Mouse (Mus musculus) embryonic fibroblast, embryonic 13.5 days (primary cell): ENCODE measurements at regions not wholly inside any gene's neighbourhood (a gene's known extent, or its start where the extent isn't known, plus 50 kb on each side); places are given as distances from the start of the nearest gene placed in this dataset.

Source experiments
- H3K27ac ChIP-seq: 2 replicates; pipeline ENCODE4 v1.5.1; 2012; ENCODE audit warnings: low read length, control low read depth, inconsistent platforms; ENCODE audit not compliant: insufficient read depth
- H3K4me1 ChIP-seq: 2 replicates; pipeline ENCODE4 v1.6.1; 2011; ENCODE audit warnings: low read length; ENCODE audit not compliant: control insufficient read depth, insufficient read depth
- H3K4me3 ChIP-seq: 2 replicates; pipeline ENCODE4 v1.5.1; 2011; ENCODE audit warnings: mild to moderate bottlenecking, control low read depth, low read length; ENCODE audit not compliant: insufficient read depth
- CTCF ChIP-seq: IDR thresholded peaks from 2 replicates; pipeline ENCODE4 v1.5.1; 2011; ENCODE audit warnings: mild to moderate bottlenecking, control low read depth, low read length, moderate library complexity, borderline replicate concordance; ENCODE audit not compliant: insufficient read depth
- POLR2A ChIP-seq: IDR thresholded peaks from 2 replicates; pipeline ENCODE4 v1.6.1; 2011; ENCODE audit warnings: low read depth, mild to moderate bottlenecking, control low read depth, low read length, moderate library complexity

DNA sequence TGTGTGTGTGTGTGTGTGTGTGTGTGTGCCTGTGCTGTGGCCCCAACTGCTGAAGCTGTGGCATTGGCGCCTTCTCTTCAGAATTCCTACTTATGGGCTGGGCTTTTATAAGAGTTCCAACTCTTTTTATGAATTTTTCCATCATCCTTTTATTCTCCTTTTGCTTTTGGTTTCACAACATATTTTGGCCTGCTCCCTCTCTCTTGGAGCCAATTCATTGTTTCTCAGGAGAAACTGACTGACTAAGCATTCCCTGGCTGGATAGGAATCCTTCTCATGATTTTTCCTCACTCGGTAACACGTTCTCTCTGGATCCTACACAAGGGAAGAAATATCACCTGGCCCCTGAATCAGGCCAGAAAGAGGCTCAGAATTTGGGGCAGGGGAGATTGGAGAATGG is 551.1 kb upstream of the Tnp1 start:
- TF ChIP-seq POLR2A (no peak), CTCF (no peak)
- Histone ChIP-seq H3K27ac (peak overlapping the region; percentile 81), H3K4me1 (no peaks in the 10 kb centered on the region), H3K4me3 (no peak overlapping the region)

DNA sequence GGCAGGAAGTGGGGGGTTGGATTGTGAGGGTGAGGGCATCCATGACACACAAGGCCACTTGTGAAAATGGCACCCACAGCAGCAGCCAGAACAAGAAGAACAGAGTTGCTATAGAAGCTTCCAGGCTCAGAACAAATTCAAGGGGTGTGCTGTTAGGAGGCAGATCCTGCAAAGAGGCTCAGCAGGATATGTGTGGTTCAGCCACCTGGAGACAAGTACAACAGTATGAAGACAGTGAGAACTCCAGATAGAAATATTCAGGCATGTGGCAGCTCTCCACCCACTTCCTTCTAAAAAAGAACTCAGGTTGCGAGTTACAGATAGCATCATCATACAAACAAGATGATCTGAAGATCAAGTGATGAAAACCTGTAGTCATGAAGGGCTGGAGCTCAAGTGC is 544.9 kb upstream of the Tnp1 start:
- Histone ChIP-seq H3K4me3 (no peak overlapping the region), H3K4me1 (no peaks in the 10 kb centered on the region), H3K27ac (no peak overlapping the region)
- no peak for TF ChIP-seq POLR2A
- no peak for TF ChIP-seq CTCF

GRCm38 (mm10) chr1:73547877-73548276 is 532.2 kb upstream of the Tnp1 start:
- TF ChIP-seq POLR2A (no peak), CTCF (no peak)
- Histone ChIP-seq H3K27ac (no peak overlapping the region), H3K4me3 (no peak overlapping the region), H3K4me1 (no peaks in the 10 kb centered on the region)

- no peak overlapping the region for H3K4me3 ChIP-seq
- no peak for TF ChIP-seq CTCF
- no peak for TF ChIP-seq POLR2A
- H3K4me1 ChIP-seq = no peaks in the 10 kb centered on the region
- H3K27ac ChIP-seq = no peak overlapping the region
These were observed 529.7 kb upstream of the Tnp1 start for GRCm38 (mm10) chr1:73545401-73545800.

- Histone ChIP-seq H3K4me1 (no peaks in the 10 kb centered on the region), H3K4me3 (no peak overlapping the region), H3K27ac (no peak overlapping the region)
- TF ChIP-seq CTCF (no peak), POLR2A (no peak)
These were observed 525.7 kb upstream of the Tnp1 start for GRCm38 (mm10) chr1:73541371-73541770.

GRCm38 (mm10) chr1:73538420-73538871 is 522.7 kb upstream of the Tnp1 start:
- Histone ChIP-seq H3K4me3 (no peak overlapping the region), H3K27ac (no peak overlapping the region), H3K4me1 (no peaks in the 10 kb centered on the region)
- TF ChIP-seq POLR2A (no peak), CTCF (no peak)

DNA sequence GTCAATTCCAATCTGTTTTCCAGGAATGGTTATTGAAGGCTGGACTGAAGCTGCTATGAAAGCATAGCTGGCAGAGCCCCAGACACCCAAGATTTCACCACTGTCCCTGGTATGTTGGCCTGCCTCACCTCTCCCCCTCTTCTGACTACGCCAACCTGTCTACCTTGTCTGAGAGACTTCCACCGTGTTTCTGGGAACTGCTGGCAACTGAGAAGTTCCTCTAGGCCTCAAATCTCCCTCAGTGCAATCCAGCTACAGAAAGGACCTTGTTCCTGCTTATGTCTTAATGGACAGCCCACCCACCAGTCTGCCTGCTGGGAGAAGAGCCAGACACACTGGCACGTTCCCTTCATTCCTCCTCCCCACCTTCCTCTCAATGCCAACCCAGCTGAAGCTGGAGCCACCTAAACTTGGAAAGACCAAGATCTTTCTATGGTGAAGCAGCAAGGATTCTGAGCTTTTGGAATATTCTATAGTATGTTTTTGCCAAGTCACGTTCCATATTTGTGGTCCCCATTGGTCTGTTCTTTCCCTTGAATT is 520.1 kb upstream of the Tnp1 start:
- H3K4me1 ChIP-seq = no peaks in the 10 kb centered on the region
- TF ChIP-seq CTCF = no peak
- no peak for TF ChIP-seq POLR2A
- H3K27ac ChIP-seq = no peak overlapping the region
- H3K4me3 ChIP-seq = no peak overlapping the region

GRCm38 (mm10) chr1:73533526-73533925 is 517.8 kb upstream of the Tnp1 start:
- Histone ChIP-seq H3K27ac (no peak overlapping the region), H3K4me3 (no peak overlapping the region), H3K4me1 (no peaks in the 10 kb centered on the region)
- no peak for TF ChIP-seq POLR2A

GRCm38 (mm10) chr1:73532316-73532715 is 516.6 kb upstream of the Tnp1 start:
- TF ChIP-seq POLR2A = no peak
- no peak for TF ChIP-seq CTCF
- H3K27ac ChIP-seq = no peak overlapping the region
- H3K4me3 ChIP-seq = no peak overlapping the region
- H3K4me1 ChIP-seq = no peaks in the 10 kb centered on the region

- no peak overlapping the region for H3K4me3 ChIP-seq
- TF ChIP-seq POLR2A = no peak
- TF ChIP-seq CTCF = no peak
- H3K4me1 ChIP-seq = no peaks in the 10 kb centered on the region
- H3K27ac ChIP-seq = no peak overlapping the region
These were observed 516.1 kb upstream of the Tnp1 start for GRCm38 (mm10) chr1:73531831-73532230.

GRCm38 (mm10) chr1:73530326-73530725 is 514.6 kb upstream of the Tnp1 start:
- Histone ChIP-seq H3K4me1 (no peaks in the 10 kb centered on the region), H3K27ac (no peak overlapping the region), H3K4me3 (no peak overlapping the region)
- TF ChIP-seq POLR2A (no peak), CTCF (no peak)
